ENCODE assay signal across 11 mouse cellular contexts in the genomic region with DNA sequence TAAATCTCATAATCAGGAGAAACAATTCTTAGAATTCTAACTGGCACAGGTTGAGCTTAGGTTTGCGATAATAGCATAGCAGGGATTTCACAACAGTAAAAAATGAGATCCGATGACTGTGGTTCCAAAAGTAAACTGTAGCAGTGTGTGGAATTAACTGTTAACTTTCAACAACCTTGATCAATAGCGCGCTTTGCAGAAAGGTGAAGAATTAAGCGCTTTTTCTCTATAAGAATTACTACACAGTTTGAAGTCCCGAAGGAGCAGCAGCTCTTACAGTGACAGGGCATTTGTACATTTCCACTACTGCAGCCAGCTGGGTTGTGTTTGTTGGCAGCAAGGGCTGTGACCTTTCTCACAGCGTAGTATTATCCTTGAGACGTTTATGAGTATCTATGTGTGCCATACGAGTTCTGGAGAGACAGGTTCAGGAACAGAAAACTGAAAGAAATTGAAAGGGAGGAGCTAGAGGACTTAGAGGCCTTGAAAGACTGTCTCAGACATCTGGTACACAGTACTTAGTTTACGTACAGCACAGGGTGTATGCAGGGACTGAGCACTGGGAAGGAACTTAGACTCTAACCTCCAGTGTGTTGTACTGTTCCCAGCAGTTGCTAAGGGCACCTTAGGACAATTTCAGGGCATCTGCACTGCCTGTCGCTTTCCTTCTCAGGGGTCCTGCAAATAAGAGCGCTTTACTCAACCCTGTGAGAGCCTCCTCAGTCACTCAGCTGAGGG.
A peak's percentile ranks its signal among the peaks of the same experiment; 100 is the strongest.
DNase-seq lines count a peak whose midpoint lies in the region; ATAC-seq and TF ChIP-seq lines count a peak whose summit lies in the region.
"Had no signal": no experiment of that assay in that cellular context is flagged by ENCODE, and none has a peak within 500 bp of the region (broad histone marks: within the 10 kb centered on the region; RNA-seq: fewer than 3 reads in every experiment).

No protein-coding gene starts in this region.

- peak overlapping the region; percentile 94 for H3K27ac ChIP-seq in liver, adult 2 months (replicated peaks; ENCODE audit: insufficient read depth, low read depth, low read length)
- H3K27ac ChIP-seq in liver, embryonic 12.5 days: no peak overlapping the region
- peak overlapping the region; percentile 89 for H3K27ac ChIP-seq in brown adipose tissue, adult 24 weeks (replicated peaks; ENCODE audit: low read depth, low read length)
- 0 out of 2 replicates have a peak overlapping the region, but pooled peaks have one; percentile 50 for H3K27ac ChIP-seq in forebrain, postnatal 0 days (ENCODE audit: low read depth, low read length)
- no peak overlapping the region for H3K27ac ChIP-seq in neural tube, embryonic 15.5 days (replicated peaks)
- H3K27ac ChIP-seq: lung, embryonic 15.5 days had no signal

- ATAC-seq in liver, embryonic 12.5 days: no peak
- ATAC-seq in forebrain, postnatal 0 days: peak; percentile 57
- ATAC-seq in neural tube, embryonic 15.5 days (ENCODE audit: low FRiP score): peak; percentile 53
- ATAC-seq in erythroid progenitor cell, adult 5-6 weeks (replicated peaks; ENCODE audit: low FRiP score, poor library complexity, severe bottlenecking): no peak

- no peak overlapping the region for H3K4me2 ChIP-seq in liver, embryonic 12.5 days
- no peak overlapping the region for H3K4me2 ChIP-seq in forebrain, postnatal 0 days (ENCODE audit: low read depth)
- no peak overlapping the region for H3K4me2 ChIP-seq in neural tube, embryonic 15.5 days
- H3K4me2 ChIP-seq: lung, embryonic 15.5 days had no signal

- H3K9me3 ChIP-seq in liver, embryonic 12.5 days (replicated peaks): no peaks in the 10 kb centered on the region
- no peaks in the 10 kb centered on the region for H3K9me3 ChIP-seq in forebrain, postnatal 0 days (ENCODE audit: low read length)
- no peaks in the 10 kb centered on the region for H3K9me3 ChIP-seq in neural tube, embryonic 15.5 days (replicated peaks)
- H3K9me3 ChIP-seq: lung, embryonic 15.5 days had no signal

- peak overlapping the region; percentile 78 for H3K9ac ChIP-seq in liver, adult 2 months (ENCODE audit: low read depth, low read length)
- no peak overlapping the region for H3K9ac ChIP-seq in liver, embryonic 12.5 days
- 0 out of 2 replicates have a peak overlapping the region, but pooled peaks have one; percentile 18 for H3K9ac ChIP-seq in forebrain, postnatal 0 days
- no peak overlapping the region for H3K9ac ChIP-seq in neural tube, embryonic 15.5 days (replicated peaks)
- H3K9ac ChIP-seq: lung, embryonic 15.5 days had no signal

- TF ChIP-seq POLR2A in liver, adult 2 months (IDR thresholded peaks at IDR 0.05; ENCODE audit: extremely low read depth, insufficient read depth, low read length): no peak

- WGBS in liver, adult 2 months: 29% methylated on average over 12 of the region's 12 CpGs
- WGBS in liver, embryonic 12.5 days (ENCODE audit: insufficient replicate concordance): 68% methylated on average over 12 of the region's 12 CpGs
- 25% methylated on average over 12 of the region's 12 CpGs for WGBS in forebrain, postnatal 0 days
- WGBS in neural tube, embryonic 15.5 days: 57% methylated on average over 12 of the region's 12 CpGs

- H3K79me2 ChIP-seq in liver, adult 2 months (ENCODE audit: control insufficient read depth, insufficient read depth, low read length): no peaks in the 10 kb centered on the region

- no peak for TF ChIP-seq CTCF in liver, adult 2 months (IDR thresholded peaks at IDR 0.05; ENCODE audit: low read depth, low read length)
- TF ChIP-seq CTCF in forebrain, postnatal 0 days (IDR thresholded peaks at IDR 0.05; ENCODE audit: low read depth): no peak

- H3K27me3 ChIP-seq in liver, adult 2 months (ENCODE audit: control insufficient read depth, insufficient read depth, low read length): no peaks in the 10 kb centered on the region
- H3K27me3 ChIP-seq in liver, embryonic 12.5 days (replicated peaks): no peaks in the 10 kb centered on the region
- no peaks in the 10 kb centered on the region for H3K27me3 ChIP-seq in forebrain, postnatal 0 days (ENCODE audit: insufficient read depth, low read length)
- H3K27me3 ChIP-seq in neural tube, embryonic 15.5 days (replicated peaks): no peaks in the 10 kb centered on the region
- H3K27me3 ChIP-seq: lung, embryonic 15.5 days had no signal

- peak; percentile 65 for DNase-seq in liver, adult 2 months (ENCODE audit: extremely low read depth, low read depth, low spot score)
- peak; percentile 14 for DNase-seq in forebrain, postnatal 0 days
- DNase-seq in right cerebral cortex, postnatal 4 days: no peak
- DNase-seq: cerebellum, adult 11 months; layer of hippocampus, adult 9-11 months; thymus, postnatal 36 days had no signal

- peaks cover 9% of the 10 kb centered on the region; the same call in 1 of the 2 replicates for H3K4me1 ChIP-seq in liver, adult 2 months (ENCODE audit: control insufficient read depth, insufficient read depth, low read length)
- no peaks in the 10 kb centered on the region for H3K4me1 ChIP-seq in liver, embryonic 12.5 days
- 0 out of 2 replicates have a peak, but pooled peaks cover 3% of the 10 kb centered on the region for H3K4me1 ChIP-seq in brown adipose tissue, adult 24 weeks (ENCODE audit: control insufficient read depth, insufficient read depth, insufficient read length, low read length)
- H3K4me1 ChIP-seq in forebrain, postnatal 0 days (ENCODE audit: insufficient read depth): peaks cover 11% of the 10 kb centered on the region; the same call in 1 of the 2 replicates
- peaks cover 15% of the 10 kb centered on the region for H3K4me1 ChIP-seq in neural tube, embryonic 15.5 days
- H3K4me1 ChIP-seq: lung, embryonic 15.5 days had no signal

- no peaks in the 10 kb centered on the region for H3K36me3 ChIP-seq in liver, adult 2 months (ENCODE audit: control insufficient read depth, insufficient read depth, low read length)
- no peaks in the 10 kb centered on the region for H3K36me3 ChIP-seq in liver, embryonic 12.5 days
- no peaks in the 10 kb centered on the region for H3K36me3 ChIP-seq in forebrain, postnatal 0 days (ENCODE audit: insufficient read depth)
- no peaks in the 10 kb centered on the region for H3K36me3 ChIP-seq in neural tube, embryonic 15.5 days
- H3K36me3 ChIP-seq: lung, embryonic 15.5 days had no signal

- no peak overlapping the region; the same call in none of the 2 replicates for H3K4me3 ChIP-seq in liver, adult 2 months (ENCODE audit: insufficient read depth, low read depth, low read length)
- no peak overlapping the region for H3K4me3 ChIP-seq in liver, embryonic 12.5 days
- H3K4me3 ChIP-seq in brown adipose tissue, adult 24 weeks (ENCODE audit: insufficient read depth, low read depth, low read length): no peak overlapping the region
- no peak overlapping the region for H3K4me3 ChIP-seq in forebrain, postnatal 0 days (ENCODE audit: low read depth, low read length)
- H3K4me3 ChIP-seq in neural tube, embryonic 15.5 days (replicated peaks): no peak overlapping the region
- H3K4me3 ChIP-seq: lung, embryonic 15.5 days had no signal

Comparison
In these comparisons a context has a peak if more than half of its experiments do, and no peak if none do; other contexts are left out.
1. H3K27ac ChIP-seq: peak in liver, adult 2 months (single experiment), brown adipose tissue, adult 24 weeks (single experiment) and forebrain, postnatal 0 days (single experiment); none in liver, embryonic 12.5 days (single experiment) and neural tube, embryonic 15.5 days (single experiment).
2. H3K9ac ChIP-seq: peak in liver, adult 2 months (single experiment) and forebrain, postnatal 0 days (single experiment); none in liver, embryonic 12.5 days (single experiment) and neural tube, embryonic 15.5 days (single experiment).
3. ATAC-seq: peak in forebrain, postnatal 0 days (single experiment) and neural tube, embryonic 15.5 days (single experiment); none in liver, embryonic 12.5 days (single experiment) and erythroid progenitor cell, adult 5-6 weeks (single experiment).